Mouse (Mus musculus) kidney, adult 8-10 months (tissue): ENCODE measurements around the gene Cln5.

Source experiments
- DNase-seq, 2 experiments: peaks; one replicate each; pipeline ENCODE4 v3.0.0; 2022

The Cln5 gene

GRCm38 (mm10) chr14:103069864-103070611 is at the start of gene Cln5:
TSS of gene Cln5 (plus strand) at chr14:103070216.
- peak; percentile 94 for DNase-seq

- no peak for DNase-seq
These were observed 40.8 kb upstream of the Cln5 start for GRCm38 (mm10) chr14:103029203-103029602.

- DNase-seq: peak; percentile 8 to 25
These were observed 36.7 kb upstream of the Cln5 start for GRCm38 (mm10) chr14:103033271-103033823.

GRCm38 (mm10) chr14:103034076-103034475 is 35.9 kb upstream of the Cln5 start:
- DNase-seq: no peak

DNA sequence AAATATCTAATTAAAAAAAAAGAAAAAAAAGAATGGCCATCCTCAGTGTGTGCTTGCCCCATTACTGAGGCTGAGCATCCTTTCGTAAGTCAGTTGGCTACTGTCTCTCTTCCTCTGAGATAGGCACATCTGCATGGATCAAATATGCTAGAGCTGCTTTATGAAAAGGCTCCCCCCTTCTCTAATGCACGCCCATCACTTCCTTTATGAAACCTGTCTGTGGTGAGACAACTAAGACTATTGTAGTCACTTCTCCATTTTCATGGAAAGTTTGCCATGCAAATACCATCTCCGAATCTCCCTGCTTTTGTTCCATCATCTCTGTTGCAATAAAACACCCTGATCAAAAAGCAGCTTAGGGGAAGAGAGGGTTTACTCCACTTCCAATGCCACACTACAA is 33.0 kb upstream of the Cln5 start:
- DNase-seq: no peak

- no peak for DNase-seq
These were observed 23.3 kb upstream of the Cln5 start, which contains the start of gene Acod1 for GRCm38 (mm10) chr14:103046677-103047076. TSS of gene Acod1 (plus strand) at chr14:103046977.

- no peak for DNase-seq
These were observed 21.5 kb upstream of the Cln5 start for GRCm38 (mm10) chr14:103048292-103049086.

DNA sequence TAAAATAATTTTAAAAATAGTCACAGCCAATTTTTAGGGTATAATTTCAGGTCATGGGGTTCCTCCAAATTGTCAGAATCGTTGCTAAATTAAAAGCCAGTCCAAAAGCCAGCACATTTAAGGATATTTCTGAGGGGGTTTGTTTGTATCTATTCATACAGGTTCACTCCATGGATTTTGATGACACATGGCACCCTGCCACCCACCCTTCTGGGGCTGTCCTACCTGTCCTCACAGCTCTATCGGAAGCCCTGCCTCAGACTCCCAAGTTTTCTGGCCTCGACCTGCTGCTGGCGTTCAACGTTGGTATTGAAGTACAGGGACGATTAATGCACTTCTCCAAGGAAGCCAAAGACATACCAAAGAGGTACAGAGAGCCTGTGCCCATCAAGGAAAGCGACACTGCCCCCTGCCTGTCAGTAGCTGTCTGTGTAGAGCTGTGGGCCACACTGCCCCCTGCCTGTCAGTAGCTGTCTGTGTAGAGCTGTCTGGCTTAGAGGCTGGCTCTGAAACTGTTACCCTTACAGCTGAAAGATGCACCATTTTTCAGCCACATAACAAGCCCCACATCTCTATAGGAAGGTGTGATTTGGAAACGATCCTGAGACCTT is 18.8 kb upstream of the Cln5 start:
- peak; percentile 67 to 92 for DNase-seq

GRCm38 (mm10) chr14:103054731-103055130 is 15.3 kb upstream of the Cln5 start:
- peak in 1 of 2 experiments; percentile 28 for DNase-seq

GRCm38 (mm10) chr14:103056601-103057000 is 13.4 kb upstream of the Cln5 start:
- no peak for DNase-seq

DNA sequence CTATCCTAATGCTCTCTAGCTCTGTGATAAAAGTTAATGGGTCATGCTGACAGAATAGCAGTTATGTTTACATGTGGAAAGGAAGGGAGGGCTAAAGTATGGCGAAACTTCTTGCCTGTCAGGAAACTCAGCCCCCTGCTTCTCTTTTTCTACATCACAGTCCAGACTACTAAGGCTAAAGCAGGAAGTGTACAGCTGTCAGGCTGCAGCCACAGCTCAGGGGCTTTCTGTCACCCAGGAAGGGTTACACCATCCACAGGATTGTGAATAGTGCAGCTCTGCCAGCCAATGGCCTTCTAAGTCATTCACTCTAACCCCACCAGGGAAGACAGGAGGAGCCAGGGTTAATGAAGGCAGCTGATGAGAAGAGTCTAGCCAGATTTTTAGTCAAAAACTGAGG is 11.0 kb upstream of the Cln5 start:
- DNase-seq: no peak

GRCm38 (mm10) chr14:103059495-103059894 is 10.5 kb upstream of the Cln5 start:
- no peak for DNase-seq

DNA sequence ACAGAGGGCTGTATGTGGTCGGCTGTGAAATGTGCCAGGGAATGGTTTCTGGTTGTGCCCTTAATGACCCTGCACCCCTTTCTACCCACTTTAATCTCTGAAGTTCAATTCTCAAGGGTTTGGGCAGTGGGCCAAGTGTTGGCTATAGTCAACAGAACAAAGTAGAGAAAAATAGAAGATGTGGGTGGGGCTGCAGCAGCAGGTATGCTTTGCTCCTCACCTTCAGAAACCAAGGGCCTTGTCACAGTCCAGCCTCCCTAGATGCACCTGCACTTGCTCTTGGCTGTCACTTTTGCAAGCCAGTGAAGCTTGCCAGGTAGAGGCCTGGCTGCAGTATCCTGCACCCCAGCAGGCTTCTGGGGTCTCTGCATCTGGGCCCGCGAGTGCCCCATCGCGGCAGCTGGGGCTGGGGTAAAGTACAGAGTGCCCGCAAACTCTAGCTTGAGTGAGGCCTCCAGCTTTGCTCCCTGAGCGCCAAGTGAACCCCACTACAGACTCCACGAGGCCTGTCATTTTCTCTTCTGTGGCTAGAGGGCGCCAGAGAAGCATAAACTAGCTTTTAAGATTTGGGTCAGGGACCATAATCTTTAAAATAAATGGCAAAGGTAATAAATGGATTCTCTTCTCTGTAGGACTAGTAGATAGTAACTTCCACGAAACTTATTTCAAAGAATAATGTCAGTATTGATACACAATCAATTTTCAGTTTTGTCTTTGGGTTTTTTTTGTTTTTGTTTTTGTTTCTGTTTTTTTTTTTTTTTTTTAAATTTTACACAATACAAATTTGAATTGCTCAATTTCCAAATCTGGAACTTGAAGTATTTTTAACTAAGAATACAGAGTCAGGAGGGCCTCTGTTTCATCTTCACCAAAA is 4.5 kb upstream of the Cln5 start:
- peak; percentile 60 to 89 for DNase-seq

DNA sequence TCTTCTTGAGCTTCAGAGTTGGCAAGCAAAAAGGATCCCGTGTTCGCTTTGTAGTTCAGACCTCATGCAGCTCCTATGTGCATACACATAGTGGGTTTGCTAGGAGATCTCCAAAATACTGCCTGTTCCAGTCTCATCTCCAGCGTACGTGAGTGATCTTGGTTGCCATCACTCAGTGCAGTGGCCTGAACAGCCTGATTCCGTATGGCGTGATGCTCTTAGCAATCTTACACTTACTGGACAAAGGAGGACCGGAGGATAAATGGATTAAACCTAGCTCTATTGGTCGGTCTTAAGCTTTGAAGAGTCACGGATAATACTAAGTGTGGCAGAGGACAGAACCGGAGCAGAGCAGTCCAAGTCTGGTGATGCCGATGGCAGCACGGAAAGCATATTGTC is 552 bp upstream of the Cln5 start:
- no peak for DNase-seq

GRCm38 (mm10) chr14:103070790-103071189 is 774 bp downstream of the Cln5 start:
- DNase-seq: peak in 1 of 2 experiments; percentile 19

DNA sequence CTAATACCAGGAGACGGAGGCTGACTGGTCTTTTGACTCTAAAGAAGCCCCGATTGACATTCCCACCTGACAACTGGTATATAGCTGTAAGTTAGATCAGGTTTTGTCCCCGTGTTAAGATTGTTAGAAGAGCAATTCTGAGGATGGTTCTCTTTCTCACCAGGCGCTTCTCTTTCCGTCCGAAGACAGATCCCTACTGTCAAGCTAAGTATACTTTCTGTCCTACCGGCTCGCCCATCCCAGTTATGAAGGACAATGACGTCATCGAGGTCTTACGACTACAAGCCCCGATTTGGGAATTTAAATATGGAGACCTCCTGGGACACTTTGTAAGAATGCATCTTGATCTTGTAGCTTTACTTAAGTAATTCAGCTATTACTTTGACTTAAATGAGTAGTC is 1.5 kb downstream of the Cln5 start:
- no peak for DNase-seq

- no peak for DNase-seq
These were observed 2.7 kb downstream of the Cln5 start for GRCm38 (mm10) chr14:103072731-103073130.

DNA sequence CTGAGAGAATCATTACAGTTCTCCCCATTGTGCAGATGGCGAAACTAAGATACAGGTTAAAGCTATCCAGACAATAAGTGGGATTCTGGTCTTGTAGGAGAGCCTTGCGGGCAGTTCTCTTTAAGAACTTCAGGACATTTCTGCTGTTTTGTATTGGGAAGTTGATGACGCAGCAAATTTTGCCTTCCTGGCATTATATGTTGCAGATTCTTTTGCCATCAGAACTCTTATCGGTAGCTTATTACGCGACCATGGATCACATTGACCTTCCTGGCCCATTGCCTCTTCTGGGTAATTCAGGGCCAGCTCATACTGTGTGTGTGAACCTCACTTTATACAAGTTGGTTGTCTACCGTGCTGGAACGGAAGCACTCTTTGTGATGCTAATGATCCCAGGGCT is 3.8 kb downstream of the Cln5 start:
- no peak for DNase-seq

GRCm38 (mm10) chr14:103075166-103075565 is 5.2 kb downstream of the Cln5 start:
- no peak for DNase-seq

DNA sequence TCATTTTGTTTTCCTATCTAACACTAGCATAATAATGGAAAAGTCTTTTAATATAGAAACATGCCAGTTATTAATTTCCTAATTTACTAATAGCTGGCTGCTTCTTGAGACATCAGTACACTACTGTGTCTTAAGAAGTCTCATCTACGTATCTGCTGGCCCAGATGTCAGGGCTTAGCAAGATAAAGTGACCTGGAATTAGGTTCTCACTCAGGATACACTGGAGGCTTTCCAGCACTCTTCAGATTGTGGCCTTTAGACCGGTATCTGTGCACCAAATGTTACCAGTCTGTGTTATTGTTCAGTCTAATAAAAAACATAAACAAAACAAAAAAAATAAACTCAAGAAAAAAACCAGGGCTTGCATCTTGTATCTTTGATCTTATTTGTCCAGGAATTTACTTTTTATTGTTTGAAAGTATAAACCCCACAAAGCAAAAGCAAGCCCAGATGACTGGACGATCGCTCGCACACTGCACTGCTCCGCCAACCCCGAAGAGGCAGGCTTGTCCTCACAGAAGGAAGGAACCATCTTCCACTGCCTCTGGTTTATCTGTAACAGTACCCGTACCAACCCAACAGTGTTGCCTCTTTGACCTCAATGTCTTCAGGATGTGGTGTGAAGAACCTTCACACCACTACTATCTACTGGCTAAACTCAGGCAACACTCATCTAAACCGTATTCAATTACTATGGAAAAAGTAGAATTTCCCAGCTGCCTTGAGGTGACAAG is 7.4 kb downstream of the Cln5 start:
- no peak for DNase-seq
